Mouse (Mus musculus): Measurements from ENCODE around the gene Slc25a36. TPM values are rescaled to one million over a fixed set of nuclear protein-coding genes. Genes with fewer than 3 reads are reported as not detected.

Gene Slc25a36
- total RNA-seq, 2 experiments from 2014 or later = 69.6 to 76.5 TPM

- no peak for DNase-seq
Observed at GRCm38 (mm10) chr9:97106481-97107160, 4.3 kb downstream of the Slc25a36 start.

GRCm38 (mm10) chr9:97105400-97105985 is 5.5 kb downstream of the Slc25a36 start:
- DNase-seq = no peak

- DNase-seq = no peak
Observed at GRCm38 (mm10) chr9:97103376-97104061, 7.4 kb downstream of the Slc25a36 start.

- no peak for DNase-seq
Observed at GRCm38 (mm10) chr9:97098985-97099384, 12.0 kb downstream of the Slc25a36 start.

- DNase-seq = no peak
Observed at GRCm38 (mm10) chr9:97096180-97096579, 14.8 kb downstream of the Slc25a36 start.

GRCm38 (mm10) chr9:97087850-97088249 is 23.1 kb downstream of the Slc25a36 start:
- DNase-seq = no peak

GRCm38 (mm10) chr9:97084628-97085027 is 26.3 kb downstream of the Slc25a36 start:
- no peak for DNase-seq

GRCm38 (mm10) chr9:97081106-97081862 is 29.7 kb downstream of the Slc25a36 start:
- DNase-seq = no peak

GRCm38 (mm10) chr9:97069911-97070310 is 41.0 kb downstream of the Slc25a36 start:
- DNase-seq = no peak

GRCm38 (mm10) chr9:97069466-97069865 is 41.5 kb downstream of the Slc25a36 start:
- DNase-seq = no peak

GRCm38 (mm10) chr9:97068201-97069095 is 42.5 kb downstream of the Slc25a36 start:
- peak; percentile 64 to 79 for DNase-seq

GRCm38 (mm10) chr9:97067761-97068160 is 43.2 kb downstream of the Slc25a36 start:
- no peak for DNase-seq

- DNase-seq = no peak
Observed at GRCm38 (mm10) chr9:97065885-97066284, 45.1 kb downstream of the Slc25a36 start.

- DNase-seq = no peak
Observed at GRCm38 (mm10) chr9:97065216-97065615, 45.7 kb downstream of the Slc25a36 start.

- DNase-seq = no peak
Observed at GRCm38 (mm10) chr9:97064161-97064560, 46.8 kb downstream of the Slc25a36 start.

- no peak for DNase-seq
Observed at GRCm38 (mm10) chr9:97061696-97062095, 49.3 kb downstream of the Slc25a36 start.

- no peak for DNase-seq
Observed at GRCm38 (mm10) chr9:97056541-97057338, 54.2 kb downstream of the Slc25a36 start.

GRCm38 (mm10) chr9:97055906-97056305 is 55.1 kb downstream of the Slc25a36 start:
- no peak for DNase-seq

GRCm38 (mm10) chr9:97051176-97051575 is 59.8 kb downstream of the Slc25a36 start:
- DNase-seq = no peak

- DNase-seq = no peak
Observed at GRCm38 (mm10) chr9:97046240-97046639, 64.7 kb downstream of the Slc25a36 start.

- no peak for DNase-seq
Observed at GRCm38 (mm10) chr9:97041633-97042032, 69.3 kb downstream of the Slc25a36 start.
